Mouse (Mus musculus) ovary, adult 10 weeks (tissue): ENCODE data around the gene Olfr806. TPM values are rescaled to one million over a fixed set of nuclear protein-coding genes. Genes with fewer than 3 reads are reported as not detected.

ENCODE experiments used
- polyA plus RNA-seq: library from polyadenylated mRNA; stranded (reverse); fragments of 350-450 nt; fragmentation: Illumina TruSeq; extraction: RNeasy Lipid Tissue Mini Kit (QIAGEN cat#74804); gene quantifications from one replicate; pipeline ENCODE4 v1.2.3, GENCODE M21; 2014

The Olfr806 gene
- not detected for polyA plus RNA-seq

DNA sequence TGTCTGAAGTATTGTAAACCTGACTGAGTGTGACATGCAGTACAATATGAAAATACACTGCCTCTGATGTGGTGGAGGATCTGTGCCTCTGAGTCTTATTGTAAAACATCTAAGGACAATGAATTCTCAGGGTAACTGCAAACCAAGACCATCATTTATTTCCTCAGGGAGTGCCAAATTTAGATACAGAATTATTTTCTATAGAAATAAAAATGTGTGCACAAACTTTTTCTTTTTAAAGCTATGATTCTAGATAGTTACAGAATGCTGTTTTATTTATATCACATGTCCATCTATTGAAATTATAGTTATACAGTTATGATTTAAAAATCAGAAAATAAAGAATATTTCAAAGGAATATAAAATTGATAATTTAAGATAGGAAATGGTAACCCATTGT lies at the start of gene Olfr806:
TSS of gene Olfr806 (minus strand) at position 101 of the 400 bp plus-strand sequence.

DNA sequence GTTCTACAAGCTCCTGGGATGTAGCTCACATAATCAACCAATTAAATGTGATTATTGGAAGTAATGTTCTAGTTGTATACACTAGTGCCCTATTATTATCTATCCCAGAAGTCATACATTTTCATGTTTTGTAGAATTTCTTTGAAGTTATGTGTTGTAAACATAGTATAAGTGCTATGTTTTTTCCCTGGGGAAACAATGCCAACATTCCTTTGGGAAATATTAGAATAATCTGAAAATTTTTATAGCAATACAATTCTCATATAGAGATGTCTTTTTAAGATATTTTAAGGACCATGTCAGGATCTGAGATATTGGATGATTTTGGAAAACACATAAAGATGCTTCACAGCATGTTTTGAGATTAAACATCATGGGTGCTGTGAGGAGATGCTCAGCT lies 32.6 kb upstream of the Olfr806 start, which contains the start of gene Olfr809:
TSS of gene Olfr809 (plus strand) at position 301 of the 400 bp plus-strand sequence.

DNA sequence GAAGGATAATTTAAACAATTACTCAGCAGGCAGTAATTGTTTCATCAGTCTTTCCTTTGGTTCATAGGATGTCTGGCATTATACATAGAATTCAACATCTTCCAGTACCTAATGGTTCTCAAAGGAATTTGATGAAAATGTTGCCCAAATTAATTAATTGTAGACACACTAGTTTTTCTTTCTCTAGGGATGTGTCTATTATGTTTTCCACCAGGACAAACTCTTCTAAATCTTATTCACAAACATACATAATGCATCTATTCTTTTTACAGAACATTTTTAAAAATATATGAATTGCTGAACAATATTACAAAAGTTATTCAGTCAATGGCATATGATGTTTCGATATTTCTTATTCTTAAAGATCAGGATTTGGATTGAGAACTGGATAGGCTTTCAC lies 23.5 kb upstream of the Olfr806 start, which contains the start of gene Olfr808:
TSS of gene Olfr808 (plus strand) at position 301 of the 400 bp plus-strand sequence.

DNA sequence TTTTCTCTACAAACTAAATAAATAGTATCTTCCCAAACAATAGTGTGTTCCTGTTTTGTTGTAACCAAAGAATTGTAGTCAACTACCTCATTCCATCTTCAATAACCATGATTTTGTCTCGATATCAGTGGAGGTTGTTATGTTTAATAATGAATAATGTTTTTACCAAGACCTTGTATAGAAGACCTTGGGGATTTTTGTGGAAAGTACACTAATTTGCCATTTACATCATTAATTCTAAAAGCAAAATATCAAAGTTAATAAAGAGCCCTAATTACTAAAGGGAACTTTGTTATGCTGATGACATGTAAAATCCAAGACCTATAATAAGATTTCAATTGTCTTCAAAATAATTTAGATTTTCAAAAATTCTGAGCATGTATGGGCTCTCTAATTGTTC lies 16.0 kb upstream of the Olfr806 start, which contains the start of gene Olfr807:
TSS of gene Olfr807 (minus strand) at position 101 of the 400 bp plus-strand sequence.

DNA sequence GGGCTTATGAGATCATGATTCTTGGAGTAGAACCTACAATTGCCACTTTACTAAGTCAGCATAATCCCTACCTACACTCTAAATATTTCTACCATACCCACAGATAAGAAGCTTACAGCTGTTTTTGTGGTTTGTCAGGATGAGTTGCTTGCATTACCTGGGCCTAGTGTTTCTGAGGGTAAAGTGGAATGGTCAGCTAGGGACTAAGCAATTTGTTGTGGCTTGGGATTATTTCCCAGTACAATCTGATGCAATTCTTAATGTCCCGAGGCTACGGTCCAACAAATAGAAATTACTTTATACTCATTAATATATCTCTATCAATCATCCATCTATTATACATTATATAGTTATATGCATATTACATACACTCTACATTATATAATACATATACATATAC lies 12.4 kb downstream of the Olfr806 start, which contains the start of gene Olfr805:
TSS of gene Olfr805 (minus strand) at position 101 of the 400 bp plus-strand sequence.

DNA sequence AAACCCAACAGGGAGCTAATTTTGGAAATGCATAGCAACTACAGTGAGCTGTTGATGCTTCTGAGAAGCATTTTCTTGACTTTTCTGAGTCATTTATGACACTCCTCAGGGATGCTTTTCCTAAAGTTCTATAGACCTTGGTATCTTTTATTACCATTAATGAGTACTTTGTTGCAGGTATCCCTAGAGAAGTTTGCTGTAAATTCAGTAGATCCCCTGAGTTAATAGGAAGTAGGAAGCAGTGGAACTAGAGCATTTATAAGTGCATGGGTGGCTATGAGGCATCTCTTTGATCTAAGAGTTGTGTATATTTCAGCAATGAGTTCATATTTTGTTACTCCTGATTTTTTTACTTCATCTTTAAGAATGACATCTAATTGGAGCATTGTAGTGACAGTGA lies 38.8 kb downstream of the Olfr806 start, which contains the start of gene Olfr804:
TSS of gene Olfr804 (plus strand) at position 301 of the 400 bp plus-strand sequence.

DNA sequence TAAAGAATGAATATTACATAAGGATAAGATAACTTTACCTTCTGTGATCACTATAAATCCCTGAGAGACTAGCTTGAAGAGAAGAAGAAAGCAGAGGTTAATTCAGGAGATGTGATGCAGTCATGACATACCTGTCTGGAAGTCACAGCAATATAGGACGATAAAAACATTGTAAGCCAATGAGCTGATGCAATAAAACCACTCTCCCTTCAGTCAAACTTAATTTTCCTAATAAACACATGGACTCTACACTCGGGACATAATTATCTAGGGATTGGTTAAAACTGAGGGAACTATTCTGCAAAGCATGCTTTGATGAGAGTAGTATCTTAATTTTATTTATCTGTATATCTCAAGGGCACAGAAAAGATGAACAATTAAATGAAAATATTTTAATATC lies 47.5 kb downstream of the Olfr806 start, which contains the start of gene Olfr803:
TSS of gene Olfr803 (minus strand) at position 101 of the 400 bp plus-strand sequence.

DNA sequence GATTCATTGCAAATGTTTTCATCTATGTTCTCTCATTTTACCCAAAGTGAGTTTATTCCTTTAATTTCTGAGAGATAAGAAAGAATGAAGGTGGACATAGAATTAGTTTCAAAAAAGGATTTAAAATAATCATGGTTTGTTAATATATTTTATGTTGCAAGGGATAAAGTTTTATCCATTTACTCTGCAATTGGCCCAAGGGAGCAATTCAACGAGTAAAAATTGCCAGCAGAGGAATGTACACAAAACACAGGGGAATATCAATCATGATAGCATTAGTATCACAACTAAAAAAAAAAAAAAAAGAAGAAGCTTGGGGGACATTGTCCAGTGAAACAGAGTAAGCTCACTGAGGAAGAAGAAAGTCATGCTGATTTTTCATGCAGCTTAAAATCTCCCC lies 53.7 kb downstream of the Olfr806 start, which contains the start of gene Olfr802:
TSS of gene Olfr802 (minus strand) at position 101 of the 400 bp plus-strand sequence.

Other genes starting within 250 kb of the Olfr806 start
- not detected for gene Olfr790, start 243.4 kb downstream of the Olfr806 start, polyA plus RNA-seq
- gene Olfr791, start 220.1 kb downstream of the Olfr806 start, polyA plus RNA-seq, result not detected
- gene Olfr792, start 202.8 kb downstream of the Olfr806 start, polyA plus RNA-seq, result 0.20 TPM
- not detected for gene Olfr794, start 174.3 kb downstream of the Olfr806 start, polyA plus RNA-seq
- gene Olfr796, start 129.4 kb downstream of the Olfr806 start, polyA plus RNA-seq, result not detected
- not detected for gene Olfr798, start 114.0 kb downstream of the Olfr806 start, polyA plus RNA-seq
- gene Olfr799, start 104.4 kb downstream of the Olfr806 start, polyA plus RNA-seq, result not detected
- not detected for gene Olfr800, start 84.2 kb downstream of the Olfr806 start, polyA plus RNA-seq
- gene Olfr801, start 68.1 kb downstream of the Olfr806 start, polyA plus RNA-seq, result not detected
- gene Olfr802, start 53.8 kb downstream of the Olfr806 start, polyA plus RNA-seq, result not detected
- not detected for gene Olfr803, start 47.6 kb downstream of the Olfr806 start, polyA plus RNA-seq
- not detected for gene Olfr804, start 38.7 kb downstream of the Olfr806 start, polyA plus RNA-seq
- not detected for gene Olfr805, start 12.5 kb downstream of the Olfr806 start, polyA plus RNA-seq
- gene Olfr807, start 15.9 kb upstream of the Olfr806 start, polyA plus RNA-seq, result not detected
- gene Olfr808, start 23.6 kb upstream of the Olfr806 start, polyA plus RNA-seq, result not detected
- gene Olfr809, start 32.7 kb upstream of the Olfr806 start, polyA plus RNA-seq, result not detected
- 0.17 TPM for gene Olfr810, start 53.0 kb upstream of the Olfr806 start, polyA plus RNA-seq
- gene Olfr811, start 62.5 kb upstream of the Olfr806 start, polyA plus RNA-seq, result not detected
- gene Olfr812, start 104.2 kb upstream of the Olfr806 start, polyA plus RNA-seq, result not detected
- not detected for gene Olfr813, start 113.4 kb upstream of the Olfr806 start, polyA plus RNA-seq
- gene Olfr814, start 137.9 kb upstream of the Olfr806 start, polyA plus RNA-seq, result not detected
- not detected for gene Olfr815, start 163.9 kb upstream of the Olfr806 start, polyA plus RNA-seq
- gene Olfr816, start 173.7 kb upstream of the Olfr806 start, polyA plus RNA-seq, result not detected
- gene Olfr818, start 207.2 kb upstream of the Olfr806 start, polyA plus RNA-seq, result not detected
- gene Olfr819, start 225.3 kb upstream of the Olfr806 start, polyA plus RNA-seq, result 0.29 TPM
- gene Olfr247, start 234.2 kb upstream of the Olfr806 start, polyA plus RNA-seq, result not detected
- gene Gm10310, start 243.1 kb upstream of the Olfr806 start, polyA plus RNA-seq, result not detected